Mouse (Mus musculus) hindbrain, postnatal 0 days (tissue): Measurements from ENCODE around the gene Sec14l1. TPM values are rescaled to one million over a fixed set of nuclear protein-coding genes. Genes with fewer than 3 reads are reported as not detected.
A peak's percentile ranks its signal among the peaks of the same experiment; 100 is the strongest.
"Not testable (repeated sequence)": the region's sequence is repeated elsewhere in the genome, so short reads cannot be mapped to it uniquely, and the experiment has no call there.

Experiments
- ATAC-seq: fragments of 200-750 bp; cut with Nextera tagmentation; 2 replicates; pipeline ENCODE4 v1.8.0; 2017; ENCODE audit warnings: mild to moderate bottlenecking, moderate TSS enrichment, moderate library complexity
- DNase-seq: peaks from one replicate; pipeline ENCODE4 v3.0.0-alpha.2; 2015; ENCODE audit warnings: low spot score
- H3K27ac ChIP-seq: fragments of 300-500 bp; sonication (generic); 2 replicates; pipeline ENCODE4 v1.5.1; 2014; ENCODE audit warnings: mild to moderate bottlenecking
- H3K27me3 ChIP-seq: fragments of 300-500 bp; sonication (generic); 2 replicates; pipeline ENCODE4 v1.6.1; 2014; ENCODE audit warnings: low read length, mixed read lengths; ENCODE audit not compliant: insufficient read depth
- H3K36me3 ChIP-seq: fragments of 300-500 bp; sonication (generic); 2 replicates; pipeline ENCODE4 v1.6.1; 2014; ENCODE audit warnings: low read length, mixed read lengths; ENCODE audit not compliant: insufficient read depth
- H3K4me1 ChIP-seq: fragments of 300-500 bp; sonication (generic); 2 replicates; pipeline ENCODE4 v1.6.1; 2014; ENCODE audit warnings: antibody characterized with exemption, low read length, mixed read lengths; ENCODE audit not compliant: insufficient read depth
- H3K4me2 ChIP-seq: fragments of 300-500 bp; sonication (generic); 2 replicates; pipeline ENCODE4 v1.6.1; 2014; ENCODE audit warnings: low read depth, mild to moderate bottlenecking, low read length, moderate library complexity, mixed read lengths
- H3K4me3 ChIP-seq: fragments of 300-500 bp; sonication (generic); 2 replicates; pipeline ENCODE4 v1.5.1; 2014; ENCODE audit warnings: low read length
- H3K9ac ChIP-seq: fragments of 300-500 bp; sonication (generic); replicated peaks from 2 replicates; pipeline ENCODE4 v1.6.1; 2014; ENCODE audit warnings: mild to moderate bottlenecking, low read length, moderate library complexity, mixed read lengths
- H3K9me3 ChIP-seq: fragments of 300-500 bp; sonication (generic); 2 replicates; pipeline ENCODE4 v1.6.1; 2016; ENCODE audit warnings: low read length, mixed read lengths
- CTCF ChIP-seq: IDR thresholded peaks from 2 replicates; pipeline ENCODE4 v1.5.1; 2016; ENCODE audit warnings: antibody characterized with exemption, control low read depth, low read depth
- WGBS: fragments of 180-500 bp; shearing (Covaris S2); extraction: QIAGEN DNeasy Blood & Tissue Kit; methylation state at CpG from one replicate; pipeline ENCODE4 v1.1.7; 2014; 5-methylcytosine and 5-hydroxymethylcytosine counted together
- polyA plus RNA-seq: library from polyadenylated mRNA; unstranded; fragments of >200 nt; fragmentation: Nextera tagmentation; extraction: Ambion mirVana; gene quantifications from 2 replicates; pipeline ENCODE4 v1.2.1, GENCODE M21; 2015
- total RNA-seq: library from RNA; depleted of rRNA; stranded (reverse); fragments of >200 nt; gene quantifications from 2 replicates; pipeline ENCODE4 v1.2.3, GENCODE M21; 2014; rRNA removed

Gene Sec14l1
- 69.1 and 74.1 TPM in 2 replicates for total RNA-seq
- 47.0 and 47.3 TPM in 2 replicates for polyA plus RNA-seq

DNA sequence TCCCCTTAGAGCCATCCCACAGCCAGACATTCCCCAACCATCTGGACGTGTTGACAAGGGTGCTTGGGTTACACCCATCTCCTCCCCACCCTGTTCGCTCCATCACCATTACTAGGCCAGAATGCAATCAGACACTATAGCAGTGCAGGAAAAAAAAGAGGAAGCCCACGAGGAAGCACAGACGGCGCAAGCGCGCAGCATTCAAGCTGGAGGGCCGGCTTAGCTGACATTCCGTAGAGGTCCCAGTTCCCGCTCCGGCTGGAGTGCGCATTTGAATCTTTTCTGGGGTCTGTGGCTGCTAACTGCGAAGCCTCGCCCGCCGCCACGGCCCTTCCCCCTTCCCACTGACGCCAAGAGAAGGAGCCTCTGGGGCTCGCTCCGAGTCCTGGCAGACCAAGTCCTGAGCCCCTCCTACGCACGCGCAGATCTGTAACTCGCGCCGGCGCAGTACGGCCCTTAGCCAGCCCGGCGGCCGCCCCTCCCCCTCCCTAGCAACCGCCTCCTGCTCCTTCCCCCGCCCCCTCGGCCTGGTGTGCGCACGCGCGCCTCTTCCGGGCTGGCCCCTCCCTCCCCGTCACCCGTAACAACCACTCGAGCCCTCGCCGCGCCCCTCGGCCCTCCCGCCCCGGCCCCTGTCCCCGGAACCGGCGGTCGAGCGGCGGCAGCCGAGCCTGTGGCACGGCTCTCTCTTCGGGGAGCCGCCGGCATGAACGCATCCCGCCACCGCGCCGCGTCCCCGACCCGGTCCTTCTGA lies at the start of gene Sec14l1:
Sec14l1 (plus strand) TSS at position 577 of the 754 bp plus-strand sequence.
- DNase-seq = peak; percentile 98
- no peaks in the 10 kb centered on the region for H3K9me3 ChIP-seq

DNA sequence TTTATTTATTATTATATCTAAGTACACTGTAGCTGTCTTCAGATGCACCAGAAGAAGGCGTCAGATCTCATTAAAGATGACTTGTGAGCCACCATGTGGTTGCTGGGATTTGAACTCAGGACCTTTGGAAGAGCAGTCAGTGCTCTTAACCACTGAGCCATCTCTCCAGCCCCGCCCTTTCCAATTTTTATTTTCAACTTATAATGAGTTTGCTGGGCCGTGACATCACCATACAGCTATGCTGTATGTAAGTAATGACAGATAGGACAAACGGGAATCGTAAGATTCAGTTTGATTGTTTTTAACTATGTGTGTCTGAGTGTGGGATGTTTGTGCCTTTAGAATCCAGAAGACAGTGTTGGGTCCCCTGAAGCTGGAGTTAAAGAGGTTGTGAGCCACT lies 49.4 kb upstream of the Sec14l1 start:
- H3K9me3 ChIP-seq, DNase-seq, H3K9ac ChIP-seq, H3K36me3 ChIP-seq, H3K4me1 ChIP-seq, H3K4me2 ChIP-seq, H3K4me3 ChIP-seq, ATAC-seq, H3K27ac ChIP-seq, H3K27me3 ChIP-seq: not testable (repeated sequence)
- WGBS = 87% methylated on average over 5 of the region's 5 CpGs

More for the DNA sequence above, at the start of gene Sec14l1:
- Histone ChIP-seq H3K27ac (peak within 1 kb of the TSS; percentile 97), H3K4me2 (peak within 1 kb of the TSS; percentile 69), H3K27me3 (no peaks in the 10 kb centered on the region), H3K4me3 (peak within 1 kb of the TSS; percentile 64), H3K36me3 (peaks cover 5% of the 10 kb centered on the region; the same call in 1 of the 2 replicates), H3K4me1 (peaks cover 25% of the 10 kb centered on the region), H3K9ac (peak within 1 kb of the TSS; percentile 73)
- under 1% methylated on average over 55 of the region's 67 CpGs for WGBS
- peak; percentile 96 for ATAC-seq
- no peak for TF ChIP-seq CTCF

DNA sequence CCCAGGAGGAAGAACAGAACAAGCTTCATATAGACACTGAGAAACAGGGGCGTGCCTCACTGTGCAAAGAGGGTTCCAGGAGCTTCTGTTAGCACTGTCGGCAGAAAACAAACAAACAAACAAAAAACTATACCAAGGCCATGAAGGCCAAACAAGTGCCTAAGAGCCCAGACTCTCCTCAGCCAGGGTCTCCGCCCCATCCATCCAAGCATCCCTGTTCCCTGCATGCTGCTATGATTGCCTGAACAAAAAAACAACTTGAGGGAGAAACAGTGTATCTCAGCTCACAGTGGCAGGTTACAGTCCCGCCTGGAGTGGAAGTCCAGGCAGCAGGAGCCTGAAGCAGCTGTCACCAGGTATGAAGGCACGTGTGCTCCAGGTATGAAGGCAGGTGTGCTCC lies 48.2 kb upstream of the Sec14l1 start:
- Histone ChIP-seq H3K9ac (no peak overlapping the region), H3K9me3 (no peaks in the 10 kb centered on the region), H3K27ac (no peak overlapping the region), H3K36me3 (no peaks in the 10 kb centered on the region), H3K4me2 (no peak overlapping the region), H3K27me3 (no peaks in the 10 kb centered on the region; the same call in 1 of the 2 replicates), H3K4me3 (no peak overlapping the region), H3K4me1 (no peaks in the 10 kb centered on the region)
- WGBS = 72% methylated on average over 5 of the region's 5 CpGs
- no peak for TF ChIP-seq CTCF
- ATAC-seq = no peak
- DNase-seq = no peak

GRCm38 (mm10) chr11:117068332-117068731 lies 46.6 kb upstream of the Sec14l1 start:
- DNase-seq (no peak), ATAC-seq (no peak)
- Histone ChIP-seq H3K36me3 (no peaks in the 10 kb centered on the region), H3K27ac (no peak overlapping the region), H3K9me3 (no peaks in the 10 kb centered on the region), H3K4me3 (no peak overlapping the region), H3K4me2 (no peak overlapping the region), H3K4me1 (no peaks in the 10 kb centered on the region), H3K9ac (no peak overlapping the region), H3K27me3 (no peaks in the 10 kb centered on the region; the same call in 1 of the 2 replicates)
- TF ChIP-seq CTCF = no peak
- 92% methylated on average over 1 of the region's 1 CpGs for WGBS

- Histone ChIP-seq H3K4me1 (no peaks in the 10 kb centered on the region), H3K4me3 (no peak overlapping the region), H3K9me3 (no peaks in the 10 kb centered on the region), H3K36me3 (no peaks in the 10 kb centered on the region), H3K4me2 (no peak overlapping the region), H3K27ac (no peak overlapping the region), H3K9ac (no peak overlapping the region), H3K27me3 (no peaks in the 10 kb centered on the region; the same call in 1 of the 2 replicates)
- DNase-seq = no peak
- TF ChIP-seq CTCF = peak; percentile 29; the same call in 1 of the 2 replicates
- 75% methylated on average over 3 of the region's 3 CpGs for WGBS
- no peak for ATAC-seq
Observed at GRCm38 (mm10) chr11:117069027-117069426, 45.9 kb upstream of the Sec14l1 start.

DNA sequence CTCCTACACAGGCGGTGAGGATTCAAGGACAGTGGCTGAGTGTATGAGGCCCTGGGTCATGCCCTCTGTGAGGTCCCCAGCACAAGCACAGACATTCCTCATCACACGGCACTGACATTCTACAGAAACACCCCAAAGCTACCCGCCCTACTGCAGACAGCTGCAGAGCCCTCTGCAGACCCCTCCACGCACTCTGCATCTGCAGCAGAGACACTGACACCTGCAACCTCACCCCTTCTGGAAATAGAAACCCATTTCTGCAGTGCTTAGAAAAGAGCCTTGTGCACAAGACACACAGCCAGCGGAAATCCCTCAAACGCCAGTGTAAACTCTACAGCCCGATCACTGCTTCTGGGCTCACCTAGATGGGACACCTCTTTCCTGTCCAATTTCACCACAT lies 44.3 kb upstream of the Sec14l1 start:
- ATAC-seq (no peak), DNase-seq (no peak)
- H3K4me2 ChIP-seq = no peak overlapping the region
- H3K4me3 ChIP-seq = no peak overlapping the region
- H3K27me3 ChIP-seq = no peaks in the 10 kb centered on the region
- no peaks in the 10 kb centered on the region for H3K36me3 ChIP-seq
- no peak for TF ChIP-seq CTCF
- no peak overlapping the region for H3K9ac ChIP-seq
- WGBS = 89% methylated on average over 7 of the region's 7 CpGs
- H3K9me3 ChIP-seq = no peaks in the 10 kb centered on the region
- no peak overlapping the region for H3K27ac ChIP-seq
- H3K4me1 ChIP-seq = no peaks in the 10 kb centered on the region

DNA sequence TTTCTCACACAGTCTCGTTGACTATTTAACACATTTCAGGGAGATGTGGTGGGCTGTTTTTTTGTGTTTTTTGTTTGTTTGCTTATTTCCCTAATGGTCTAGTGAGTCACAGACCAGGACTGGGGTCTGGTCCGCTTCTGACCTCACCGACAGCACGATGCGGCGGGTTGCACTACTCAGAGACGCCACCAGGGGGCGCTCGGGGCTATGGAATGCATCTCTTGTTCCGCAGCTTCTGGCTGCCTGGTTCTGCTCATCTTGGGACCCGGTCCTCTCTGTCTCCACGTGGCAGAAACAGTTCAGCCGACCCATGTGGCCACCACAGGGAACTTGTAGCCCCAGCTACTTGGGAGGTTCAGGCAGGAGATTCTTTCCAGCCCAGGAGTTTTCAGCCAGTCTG lies 42.8 kb upstream of the Sec14l1 start:
- Histone ChIP-seq H3K4me2 (no peak overlapping the region), H3K4me3 (no peak overlapping the region), H3K36me3 (no peaks in the 10 kb centered on the region), H3K4me1 (peaks cover 5% of the 10 kb centered on the region; the same call in 1 of the 2 replicates), H3K9ac (no peak overlapping the region), H3K27me3 (no peaks in the 10 kb centered on the region), H3K9me3 (no peaks in the 10 kb centered on the region), H3K27ac (no peak overlapping the region)
- peak; percentile 99 for TF ChIP-seq CTCF
- DNase-seq (peak; percentile 88), ATAC-seq (peak; percentile 39; the same call in 1 of the 2 replicates)
- under 1% methylated on average over 13 of the region's 13 CpGs for WGBS
